Mouse (Mus musculus) ES-E14 (cell line): ENCODE measurements around the gene Ppp4r1. TPM values are rescaled to one million over a fixed set of nuclear protein-coding genes. Genes with fewer than 3 reads are reported as not detected.

ENCODE experiments used
- DNase-seq: peaks from one replicate; pipeline ENCODE4 v3.0.0-alpha.2; 2013; ENCODE audit warnings: low read depth, low spot score
- H3K27ac ChIP-seq: 2 replicates; pipeline ENCODE4 v1.5.1; 2012; ENCODE audit warnings: low read depth, mild to moderate bottlenecking, low read length, moderate library complexity, mixed read lengths; ENCODE audit not compliant: poor library complexity, insufficient read depth, severe bottlenecking
- H3K36me3 ChIP-seq: 2 replicates; pipeline ENCODE4 v1.6.1; 2012; ENCODE audit warnings: mild to moderate bottlenecking, low read length, moderate library complexity, mixed read lengths; ENCODE audit not compliant: control insufficient read depth, poor library complexity, insufficient read depth, severe bottlenecking
- H3K4me1 ChIP-seq, 2 experiments: fragments of 150-350 bp in 1 of 2; sonication (generic) in 1 of 2; 2 replicates each; pipeline ENCODE4 v1.6.1; 2012; ENCODE audit warnings: low read length in 2 of 2, mild to moderate bottlenecking in 1 of 2, mixed read lengths in 1 of 2; ENCODE audit not compliant: control insufficient read depth in 2 of 2, insufficient read depth in 2 of 2, poor library complexity in 1 of 2
- H3K4me3 ChIP-seq, 2 experiments: fragments of 150-350 bp in 1 of 2; sonication (generic) in 1 of 2; 2 replicates each; pipeline ENCODE4 v1.5.1; 2012; ENCODE audit warnings: low read length in 2 of 2, low read depth in 1 of 2, mild to moderate bottlenecking in 1 of 2, mixed read lengths in 1 of 2; ENCODE audit not compliant: insufficient read depth in 1 of 2, poor library complexity in 1 of 2, severe bottlenecking in 1 of 2
- H3K9ac ChIP-seq: 2 replicates; pipeline ENCODE4 v1.6.1; 2012; ENCODE audit warnings: low read depth, mild to moderate bottlenecking, low read length, mixed read lengths; ENCODE audit not compliant: poor library complexity, insufficient read depth, severe bottlenecking
- H3K9me3 ChIP-seq: fragments of 150-350 bp; sonication (generic); 2 replicates; pipeline ENCODE4 v1.6.1; 2012; ENCODE audit warnings: low read depth, mild to moderate bottlenecking, low read length; ENCODE audit not compliant: control insufficient read depth, insufficient read depth
- CHD2 ChIP-seq: IDR thresholded peaks from 2 replicates; pipeline ENCODE4 v1.6.1; 2014; ENCODE audit warnings: mild to moderate bottlenecking, low read depth, low read length, inconsistent platforms
- HCFC1 ChIP-seq: IDR thresholded peaks from 2 replicates; pipeline ENCODE4 v1.6.1; 2012; ENCODE audit warnings: low read length, inconsistent platforms, borderline replicate concordance; ENCODE audit not compliant: insufficient read depth
- MAFK ChIP-seq: IDR thresholded peaks from 2 replicates; pipeline ENCODE4 v1.6.1; 2014; ENCODE audit warnings: mild to moderate bottlenecking, low read depth, low read length, inconsistent platforms; ENCODE audit not compliant: insufficient read depth
- ZC3H11A ChIP-seq: IDR thresholded peaks from 2 replicates; pipeline ENCODE4 v1.6.1; 2012; ENCODE audit warnings: low read depth, mild to moderate bottlenecking, inconsistent platforms, low read length, borderline replicate concordance
- ZNF384 ChIP-seq: IDR thresholded peaks from 2 replicates; pipeline ENCODE4 v1.6.1; 2012; ENCODE audit warnings: low read depth, low read length, inconsistent platforms
- in situ Hi-C, 2 experiments: fragments of 600-800 bp; cut with MboI; formaldehyde crosslinking; loops; one replicate each; pipeline ENCODE4 v1.15.1; 2025; ENCODE audit warnings: low sequenced_read_pairs in 2 of 2, inconsistent platforms in 1 of 2; ENCODE audit not compliant: unreplicated experiment in 2 of 2
- total RNA-seq: library from RNA; depleted of rRNA; stranded (reverse); fragments of 300-350 nt; gene quantifications from 2 replicates; pipeline ENCODE4 v1.2.3, GENCODE M21; 2012

Gene Ppp4r1
- total RNA-seq, 1 experiment, result 40.3 TPM

DNA sequence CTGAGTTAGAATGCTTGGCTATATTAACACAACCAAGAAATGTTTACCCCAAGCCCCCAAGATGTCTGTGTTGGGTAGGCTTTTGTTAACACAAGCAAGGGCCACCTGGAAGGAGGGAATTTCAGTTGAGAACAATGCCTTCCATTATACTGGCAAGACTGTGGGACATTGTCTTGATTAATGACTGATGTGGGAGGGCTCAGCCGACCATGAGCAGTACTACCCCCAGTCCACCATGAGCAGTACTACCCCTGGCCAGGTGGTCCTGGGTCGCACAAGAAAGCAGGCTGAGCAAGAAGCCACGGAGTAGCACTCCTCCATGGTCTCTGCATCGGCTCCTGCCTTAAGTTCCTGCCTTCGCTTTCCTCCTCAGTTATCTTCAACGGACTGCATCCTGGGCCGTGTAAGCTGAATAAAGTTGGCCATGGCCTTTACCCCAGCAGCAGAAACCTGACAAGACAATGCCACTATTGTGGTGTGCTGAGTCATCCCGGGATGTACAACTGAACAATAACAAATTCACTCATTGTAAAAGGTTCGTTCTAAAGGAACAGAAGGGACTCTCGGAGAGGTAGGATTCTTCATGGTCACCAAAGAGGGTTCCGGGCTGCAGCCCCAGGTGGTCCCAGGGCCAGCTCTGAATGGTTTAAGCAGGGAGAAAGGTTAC is 38.6 kb upstream of the Ppp4r1 start:
- TF ChIP-seq MAFK (peak; percentile 76; the same call in 1 of the 2 replicates), CHD2 (no peak), ZNF384 (no peak)
- no peak overlapping the region for H3K9ac ChIP-seq
- no peaks in the 10 kb centered on the region for H3K9me3 ChIP-seq
- H3K27ac ChIP-seq, result peak overlapping the region; percentile 54; the same call in 1 of the 2 replicates
- in situ Hi-C loops, result no loop called here
- H3K4me1 ChIP-seq, result peaks cover 11 to 21% of the 10 kb centered on the region in 2 experiments
- no peaks in the 10 kb centered on the region for H3K36me3 ChIP-seq
- no peak for DNase-seq
- H3K4me3 ChIP-seq, result peak overlapping the region in 1 of 2 experiments; percentile 9; a peak in 1 of 4 replicates

DNA sequence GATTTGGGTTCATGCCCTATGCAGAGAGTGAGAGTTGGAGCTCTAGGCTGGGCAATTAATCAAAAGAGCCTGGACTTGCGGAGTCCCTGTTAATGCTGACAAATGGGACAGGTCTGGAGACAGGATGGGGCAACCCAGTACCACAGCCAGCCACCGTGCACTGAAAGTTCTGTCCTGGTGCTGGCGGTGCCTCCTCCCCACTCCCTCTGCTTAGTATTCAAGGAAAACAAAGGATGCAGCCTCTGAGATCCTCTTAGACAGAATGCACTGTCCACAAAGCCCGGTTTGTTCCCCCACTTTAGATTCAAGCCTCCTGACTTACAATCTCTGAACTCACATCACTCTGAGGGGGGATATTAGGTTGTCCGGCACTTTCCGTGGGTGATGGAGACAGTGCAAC is 36.1 kb upstream of the Ppp4r1 start:
- no peak for TF ChIP-seq ZNF384

DNA sequence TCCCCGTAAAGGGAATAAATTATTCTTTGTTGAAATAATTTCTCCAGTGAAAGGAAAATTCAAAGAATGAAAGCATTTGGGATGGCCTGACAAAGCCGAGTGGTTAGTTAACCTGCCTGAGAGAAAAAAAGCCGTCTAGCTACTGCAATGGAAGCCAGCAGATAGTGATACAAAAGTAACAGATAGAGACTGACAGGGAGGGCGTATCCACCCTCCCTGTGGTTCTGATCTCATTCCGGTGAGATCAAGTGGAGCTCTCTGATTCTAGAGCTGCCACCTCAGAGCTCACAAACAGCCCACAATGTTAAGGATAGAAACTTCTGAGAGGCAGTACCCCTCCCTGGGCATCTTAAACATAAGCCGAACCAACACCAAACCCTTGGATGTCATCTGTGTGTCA is 33.4 kb upstream of the Ppp4r1 start:
- TF ChIP-seq ZNF384 (no peak), MAFK (no peak), ZC3H11A (no peak), HCFC1 (no peak), CHD2 (no peak)
- no peak overlapping the region for H3K4me3 ChIP-seq
- no peak overlapping the region for H3K27ac ChIP-seq
- in situ Hi-C loops, result no loop called here
- no peaks in the 10 kb centered on the region for H3K36me3 ChIP-seq
- H3K9me3 ChIP-seq, result no peaks in the 10 kb centered on the region
- H3K4me1 ChIP-seq, result peaks cover 6 to 18% of the 10 kb centered on the region in 2 experiments; a peak in 3 of 4 replicates
- H3K9ac ChIP-seq, result no peak overlapping the region
- DNase-seq, result no peak

More for the DNA sequence above, 36.1 kb upstream of the Ppp4r1 start:
- H3K9me3 ChIP-seq, result no peaks in the 10 kb centered on the region
- no peak overlapping the region for H3K9ac ChIP-seq
- no peak for DNase-seq
- peaks cover 11 to 21% of the 10 kb centered on the region in 2 experiments for H3K4me1 ChIP-seq
- no peak overlapping the region for H3K27ac ChIP-seq
- no peaks in the 10 kb centered on the region for H3K36me3 ChIP-seq
- no peak overlapping the region for H3K4me3 ChIP-seq
- in situ Hi-C loops, result no loop called here

DNA sequence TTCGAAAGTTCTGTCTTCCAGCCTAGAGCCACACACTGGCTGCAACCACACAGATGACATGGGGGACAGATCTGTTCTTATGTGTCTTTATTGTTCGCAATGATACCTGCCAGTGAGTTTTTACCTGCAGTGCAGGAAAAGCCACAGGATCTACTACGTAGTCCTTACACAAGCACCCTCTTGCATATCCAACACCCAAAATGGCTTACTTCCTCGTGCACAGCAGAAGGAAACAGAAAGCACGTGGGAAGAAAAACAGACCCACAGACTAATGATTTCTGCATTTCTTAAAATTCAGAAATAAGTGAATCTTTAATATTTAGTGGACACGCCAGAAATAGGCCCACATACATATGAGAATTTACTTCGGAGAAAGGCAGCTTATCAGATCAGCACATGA is 32.6 kb upstream of the Ppp4r1 start:
- no peak for DNase-seq
- H3K9me3 ChIP-seq, result no peaks in the 10 kb centered on the region
- H3K4me3 ChIP-seq, result no peak overlapping the region
- no peak overlapping the region for H3K9ac ChIP-seq
- in situ Hi-C loops, result no loop called here
- no peak for TF ChIP-seq HCFC1
- TF ChIP-seq CHD2, result no peak
- TF ChIP-seq ZNF384, result no peak
- no peak for TF ChIP-seq ZC3H11A
- no peak for TF ChIP-seq MAFK
- H3K36me3 ChIP-seq, result no peaks in the 10 kb centered on the region
- no peak overlapping the region for H3K27ac ChIP-seq
- H3K4me1 ChIP-seq, result peaks cover 5 to 10% of the 10 kb centered on the region in 2 experiments; a peak in 2 of 4 replicates

DNA sequence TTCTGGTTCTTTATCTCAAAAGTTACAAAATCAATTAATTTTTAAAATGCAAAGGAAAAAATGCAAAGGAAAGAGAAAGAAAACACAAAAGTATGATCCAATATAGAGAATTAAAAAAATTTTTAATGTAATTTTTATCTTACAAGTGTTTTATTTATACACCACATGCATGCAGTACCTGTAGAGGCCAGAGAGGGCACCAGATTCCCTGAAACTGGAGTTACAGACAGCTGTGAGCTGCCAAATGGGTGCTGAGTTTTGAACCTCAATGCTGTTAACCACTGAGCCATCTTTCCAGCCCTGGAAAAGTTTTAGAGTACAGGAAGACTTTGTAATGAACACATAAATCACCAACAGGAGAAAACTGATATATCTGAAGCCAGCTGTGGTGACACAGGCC is 32.1 kb upstream of the Ppp4r1 start:
- Histone ChIP-seq H3K4me1 (peaks cover 4 to 8% of the 10 kb centered on the region in 2 experiments; a peak in 2 of 4 replicates), H3K9me3 (no peaks in the 10 kb centered on the region), H3K27ac (no peak overlapping the region), H3K36me3 (no peaks in the 10 kb centered on the region), H3K4me3 (no peak overlapping the region), H3K9ac (no peak overlapping the region)
- DNase-seq, result no peak
- in situ Hi-C loops, result no loop called here
- TF ChIP-seq CHD2 (no peak), MAFK (no peak), HCFC1 (no peak)
